ENCODE assay signal across 14 mouse cellular contexts in the genomic region with DNA sequence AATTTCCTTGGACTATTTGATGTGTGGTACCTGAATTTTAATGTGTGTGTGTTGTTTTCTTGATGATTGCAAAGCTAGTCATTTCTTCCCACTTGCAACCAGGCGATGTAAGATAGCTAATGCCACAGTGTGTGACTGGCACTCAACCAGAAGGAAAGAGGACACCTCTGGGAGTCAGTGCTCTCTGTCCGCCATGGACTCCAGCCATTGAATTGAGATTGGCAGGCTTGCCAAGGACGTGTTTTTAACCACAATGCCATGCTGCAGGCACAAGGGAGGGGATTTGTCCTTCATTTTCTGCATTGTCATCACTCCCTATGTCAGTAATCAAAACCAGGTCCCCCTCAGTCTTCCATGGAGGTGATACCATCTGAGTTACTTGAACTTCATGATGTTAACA.
DNase-seq lines count a peak whose midpoint lies in the region.
"Had no signal": no experiment of that assay in that cellular context is flagged by ENCODE, and none has a peak within 500 bp of the region (broad histone marks: within the 10 kb centered on the region; RNA-seq: fewer than 3 reads in every experiment).

No protein-coding gene starts in this region.

- intact Hi-C loops in gastrocnemius, postnatal 14 days (cut with DNase I; ENCODE audit: low total_unique reads) = no loop called here

- peak; percentile 55 for DNase-seq in adrenal gland, postnatal 14 days
- DNase-seq in adrenal gland, adult 8-10 months = no peak
- DNase-seq in gastrocnemius, postnatal 14 days = peak; percentile 21
- DNase-seq in gastrocnemius, adult 8-10 months (ENCODE audit: low spot score in 2 of 2) = no peak
- DNase-seq in 3T3-L1 (ENCODE audit: low read depth, low spot score) (peak; percentile 29), adipocyte (ENCODE audit: low spot score) (peak; percentile 18)
- no peak for DNase-seq in yolk sac, embryonic 10.5 days (ENCODE audit: low spot score)
- DNase-seq: B cell, adult 2 months; cerebellum, postnatal 25 days; heart, postnatal 4 days; kidney, postnatal 25 days; liver, postnatal 0 days; thymus, adult 2 months; thymus, postnatal 4 days had no signal

Comparison
In these comparisons a context has a peak if more than half of its experiments do, and no peak if none do; other contexts are left out.
1. DNase-seq: peak in adrenal gland, postnatal 14 days (single experiment), gastrocnemius, postnatal 14 days (single experiment), 3T3-L1 (single experiment) and adipocyte (single experiment); none in adrenal gland, adult 8-10 months (single experiment), gastrocnemius, adult 8-10 months (0 of 2) and yolk sac, embryonic 10.5 days (single experiment).